Mouse (Mus musculus): ENCODE results near the gene Gm17617. TPM values are rescaled to one million over a fixed set of nuclear protein-coding genes. Genes with fewer than 3 reads are reported as not detected.
A peak's percentile ranks its signal among the peaks of the same experiment; 100 is the strongest.

Gene Gm17617
- not detected for total RNA-seq (2021)
- long read RNA-seq, experiment 1: 0 reads
- long read RNA-seq, experiment 2: 0 reads

- DNase-seq: no peak
- intact Hi-C loops (cut with DNase I): no loop called here
These were observed at the start of gene Gm17617 for GRCm38 (mm10) chr13:55133448-55133847. Gene Gm17617, minus strand, starts transcription at chr13:55133548.

GRCm38 (mm10) chr13:55182173-55182894, 49.0 kb upstream of the Gm17617 start:
- intact Hi-C loops (cut with DNase I): loop anchor here (5.0 to 10.0 kb wide), 2 partner anchors 35 to 102 kb away; no protein-coding TSS in a partner anchor
- DNase-seq: peak; percentile 65 to 77

GRCm38 (mm10) chr13:55181786-55182172, 48.4 kb upstream of the Gm17617 start:
- intact Hi-C loops (cut with DNase I): loop anchor here (5.0 to 10.0 kb wide), 2 partner anchors 36 to 103 kb away; no protein-coding TSS in a partner anchor
- no peak for DNase-seq

GRCm38 (mm10) chr13:55179591-55179990, 46.2 kb upstream of the Gm17617 start:
- DNase-seq: no peak
- intact Hi-C loops (cut with DNase I): no loop called here

GRCm38 (mm10) chr13:55178556-55178955, 45.2 kb upstream of the Gm17617 start:
- intact Hi-C loops (cut with DNase I): loop anchor here (1.0 kb wide), 2 partner anchors 43 to 380 kb away; no protein-coding TSS in a partner anchor

GRCm38 (mm10) chr13:55177903-55178496, 44.7 kb upstream of the Gm17617 start:
- intact Hi-C loops (cut with DNase I): loop anchor here (1.0 kb wide), 2 partner anchors 43 to 380 kb away; no protein-coding TSS in a partner anchor
- peak; percentile 44 to 46 for DNase-seq

More at GRCm38 (mm10) chr13:55178556-55178955, 45.2 kb upstream of the Gm17617 start:
- peak; percentile 78 to 84 for DNase-seq

- intact Hi-C loops (cut with DNase I): no loop called here
- DNase-seq: no peak
These were observed 42.9 kb upstream of the Gm17617 start for GRCm38 (mm10) chr13:55176265-55176664.

GRCm38 (mm10) chr13:55174347-55174746, 41.0 kb upstream of the Gm17617 start:
- no peak for DNase-seq
- intact Hi-C loops (cut with DNase I): no loop called here

GRCm38 (mm10) chr13:55172336-55172770, 39.0 kb upstream of the Gm17617 start:
- intact Hi-C loops (cut with DNase I): no loop called here
- DNase-seq: no peak

- peak; percentile 72 to 77 for DNase-seq
These were observed 38.4 kb upstream of the Gm17617 start for GRCm38 (mm10) chr13:55171517-55172335.

GRCm38 (mm10) chr13:55168958-55169369, 35.6 kb upstream of the Gm17617 start:
- DNase-seq: peak; percentile 72 to 77
- intact Hi-C loops (cut with DNase I): no loop called here

More at GRCm38 (mm10) chr13:55171517-55172335, 38.4 kb upstream of the Gm17617 start:
- intact Hi-C loops (cut with DNase I): no loop called here

- intact Hi-C loops (cut with DNase I): no loop called here
- no peak for DNase-seq
These were observed 34.9 kb upstream of the Gm17617 start for GRCm38 (mm10) chr13:55168255-55168654.

GRCm38 (mm10) chr13:55167798-55168197, 34.5 kb upstream of the Gm17617 start:
- intact Hi-C loops (cut with DNase I): no loop called here
- no peak for DNase-seq

GRCm38 (mm10) chr13:55166806-55167725, 33.7 kb upstream of the Gm17617 start:
- intact Hi-C loops (cut with DNase I): no loop called here
- DNase-seq: no peak

- no peak for DNase-seq
- intact Hi-C loops (cut with DNase I): no loop called here
These were observed 32.5 kb upstream of the Gm17617 start for GRCm38 (mm10) chr13:55165831-55166339.

GRCm38 (mm10) chr13:55163553-55163952, 30.2 kb upstream of the Gm17617 start:
- intact Hi-C loops (cut with DNase I): no loop called here
- peak; percentile 36 to 37 for DNase-seq

- intact Hi-C loops (cut with DNase I): no loop called here
- DNase-seq: no peak
These were observed 29.0 kb upstream of the Gm17617 start for GRCm38 (mm10) chr13:55162365-55162764.

GRCm38 (mm10) chr13:55153951-55154350, 20.6 kb upstream of the Gm17617 start:
- intact Hi-C loops (cut with DNase I): no loop called here

More at GRCm38 (mm10) chr13:55153951-55154350, 20.6 kb upstream of the Gm17617 start:
- no peak for DNase-seq
